Mouse (Mus musculus): ENCODE measurements at regions not wholly inside any gene's neighbourhood (a gene's known extent, or its start where the extent isn't known, plus 50 kb on each side); places are given as distances from the start of the nearest gene placed in this dataset.

DNA sequence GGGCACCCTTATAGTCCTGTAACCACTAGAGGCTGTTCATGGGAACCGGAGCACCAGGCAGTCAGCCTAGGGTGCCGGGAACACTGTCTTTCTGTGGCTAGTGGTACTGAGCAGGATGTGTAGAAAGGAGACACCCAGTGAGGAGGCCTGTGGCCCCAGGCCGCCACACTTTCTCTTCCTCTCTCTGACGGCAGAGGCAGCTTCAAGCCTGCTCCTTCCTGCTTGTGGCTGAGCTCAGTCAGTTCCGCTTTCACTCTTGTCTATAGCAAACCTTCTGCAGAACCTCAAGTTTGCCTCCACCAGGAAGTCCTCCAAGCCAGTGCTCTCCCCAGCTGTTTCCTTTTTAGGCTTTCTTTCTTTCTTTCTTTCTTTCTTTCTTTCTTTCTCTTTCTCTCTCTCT, 197.2 kb downstream of the Uaca start:
- H3K27me3 ChIP-seq (ENCODE audit: insufficient read depth, low read length) = 0 out of 2 replicates have a peak, but pooled peaks cover 2% of the 10 kb centered on the region
- H3K4me3 ChIP-seq (ENCODE audit: low read depth, low read length) = no peak overlapping the region
- H3K9me3 ChIP-seq (replicated peaks) = no peaks in the 10 kb centered on the region
- H3K36me3 ChIP-seq (replicated peaks) = no peaks in the 10 kb centered on the region
- ATAC-seq (ENCODE audit: extremely low read depth, insufficient number of reproducible peaks, low FRiP score, poor library complexity, severe bottlenecking) (peak; percentile 28; the same call in 1 of the 2 replicates), DNase-seq (ENCODE audit: low spot score) (no peak)
- no peak for TF ChIP-seq GATA1 (IDR thresholded peaks at IDR 0.05; ENCODE audit: borderline replicate concordance, low read length)
- no peak for TF ChIP-seq GATA2 (IDR thresholded peaks at IDR 0.05; ENCODE audit: borderline replicate concordance, low read depth, low read length)
- no peak for TF ChIP-seq TAL1 (conservative IDR thresholded peaks at IDR 0.05; ENCODE audit: low read depth, low read length)
- TF ChIP-seq POLR2AphosphoS5 (IDR thresholded peaks at IDR 0.05; ENCODE audit: insufficient replicate concordance, low read depth, low read length) = no peak
- no peak for TF ChIP-seq CTCF (IDR thresholded peaks at IDR 0.05; ENCODE audit: low read depth, low read length)
- H3K4me1 ChIP-seq (ENCODE audit: insufficient read depth, low read depth, low read length) = no peaks in the 10 kb centered on the region

GRCm38 (mm10) chr9:60993661-60994060, 199.3 kb downstream of the Uaca start:
- no peak overlapping the region for H3K4me3 ChIP-seq (ENCODE audit: low read depth, low read length)
- no peak for ATAC-seq (ENCODE audit: extremely low read depth, insufficient number of reproducible peaks, low FRiP score, poor library complexity, severe bottlenecking)
- H3K36me3 ChIP-seq (replicated peaks) = no peaks in the 10 kb centered on the region
- TF ChIP-seq GATA2 (IDR thresholded peaks at IDR 0.05; ENCODE audit: borderline replicate concordance, low read depth, low read length) (no peak), TAL1 (conservative IDR thresholded peaks at IDR 0.05; ENCODE audit: low read depth, low read length) (no peak), POLR2AphosphoS5 (IDR thresholded peaks at IDR 0.05; ENCODE audit: insufficient replicate concordance, low read depth, low read length) (no peak), CTCF (IDR thresholded peaks at IDR 0.05; ENCODE audit: low read depth, low read length) (no peak), GATA1 (IDR thresholded peaks at IDR 0.05; ENCODE audit: borderline replicate concordance, low read length) (no peak)
- no peaks in the 10 kb centered on the region for H3K9me3 ChIP-seq (replicated peaks)
- no peaks in the 10 kb centered on the region for H3K4me1 ChIP-seq (ENCODE audit: insufficient read depth, low read depth, low read length)
- DNase-seq (ENCODE audit: low spot score) = no peak
- 0 out of 2 replicates have a peak, but pooled peaks cover 2% of the 10 kb centered on the region for H3K27me3 ChIP-seq (ENCODE audit: insufficient read depth, low read length)

DNA sequence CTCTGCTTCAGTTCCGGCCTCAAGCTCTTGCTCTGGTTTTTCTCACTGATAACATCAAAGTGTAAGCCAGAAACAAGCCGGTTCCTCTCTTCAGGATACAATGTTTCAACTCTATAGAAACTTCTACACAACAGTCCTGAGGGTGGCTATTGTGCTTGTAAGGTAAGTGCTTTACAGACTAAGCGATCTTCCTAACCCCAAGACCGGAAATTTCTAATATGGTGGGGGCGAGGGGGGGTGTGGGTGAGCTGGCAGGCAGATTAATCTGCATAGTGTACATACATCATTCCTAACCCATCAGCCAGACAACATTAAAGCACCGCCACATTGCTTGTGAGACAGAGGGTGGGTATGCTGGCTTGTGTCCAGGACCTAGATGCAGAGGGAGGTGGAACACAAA, 200.8 kb downstream of the Uaca start:
- no peak overlapping the region for H3K4me3 ChIP-seq (ENCODE audit: low read depth, low read length)
- H3K27me3 ChIP-seq (ENCODE audit: insufficient read depth, low read length) = 0 out of 2 replicates have a peak, but pooled peaks cover 2% of the 10 kb centered on the region
- no peaks in the 10 kb centered on the region for H3K9me3 ChIP-seq (replicated peaks)
- no peak for TF ChIP-seq CTCF (IDR thresholded peaks at IDR 0.05; ENCODE audit: low read depth, low read length)
- DNase-seq (ENCODE audit: low spot score) (no peak), ATAC-seq (ENCODE audit: extremely low read depth, insufficient number of reproducible peaks, low FRiP score, poor library complexity, severe bottlenecking) (no peak)
- no peaks in the 10 kb centered on the region for H3K36me3 ChIP-seq (replicated peaks)
- H3K4me1 ChIP-seq (ENCODE audit: insufficient read depth, low read depth, low read length) = no peaks in the 10 kb centered on the region

GRCm38 (mm10) chr9:60998086-60998785, 203.9 kb downstream of the Uaca start:
- ATAC-seq (ENCODE audit: extremely low read depth, insufficient number of reproducible peaks, low FRiP score, poor library complexity, severe bottlenecking) (no peak), DNase-seq (ENCODE audit: low spot score) (no peak)
- peaks cover 5% of the 10 kb centered on the region; the same call in 1 of the 2 replicates for H3K27me3 ChIP-seq (ENCODE audit: insufficient read depth, low read length)
- no peak for TF ChIP-seq GATA2 (IDR thresholded peaks at IDR 0.05; ENCODE audit: borderline replicate concordance, low read depth, low read length)
- TF ChIP-seq POLR2AphosphoS5 (IDR thresholded peaks at IDR 0.05; ENCODE audit: insufficient replicate concordance, low read depth, low read length) = no peak
- TF ChIP-seq GATA1 (IDR thresholded peaks at IDR 0.05; ENCODE audit: borderline replicate concordance, low read length) = no peak
- no peak for TF ChIP-seq CTCF (IDR thresholded peaks at IDR 0.05; ENCODE audit: low read depth, low read length)
- TF ChIP-seq TAL1 (conservative IDR thresholded peaks at IDR 0.05; ENCODE audit: low read depth, low read length) = no peak
- no peaks in the 10 kb centered on the region for H3K9me3 ChIP-seq (replicated peaks)
- H3K4me1 ChIP-seq (ENCODE audit: insufficient read depth, low read depth, low read length) = no peaks in the 10 kb centered on the region
- no peak overlapping the region for H3K4me3 ChIP-seq (ENCODE audit: low read depth, low read length)
- no peaks in the 10 kb centered on the region for H3K36me3 ChIP-seq (replicated peaks)

DNA sequence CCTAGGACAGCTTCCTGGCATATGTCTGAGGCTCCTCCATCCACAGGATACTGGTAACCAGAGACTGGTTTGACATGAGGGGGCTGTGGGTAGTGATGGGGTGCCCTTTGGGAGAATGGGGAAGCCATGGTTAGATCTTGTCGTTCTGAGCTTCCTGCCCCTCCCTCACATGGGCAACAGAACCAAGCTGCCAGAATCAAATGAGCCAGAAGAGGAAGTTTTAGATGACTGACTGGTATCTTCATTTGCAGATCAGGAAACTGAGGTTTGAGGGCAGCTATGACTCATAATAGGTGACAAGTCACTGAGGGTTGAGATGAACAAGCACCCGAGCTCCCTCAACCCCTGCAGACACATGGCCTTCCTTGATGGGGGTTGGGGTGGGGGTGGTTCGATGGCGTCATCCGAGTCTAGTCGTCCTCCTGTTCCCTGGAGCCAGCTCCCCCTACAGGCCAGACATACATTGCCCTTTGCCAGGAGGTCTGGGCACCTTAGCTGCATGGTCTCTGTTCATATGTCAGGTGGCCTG, 204.7 kb downstream of the Uaca start:
- TF ChIP-seq CTCF (IDR thresholded peaks at IDR 0.05; ENCODE audit: low read depth, low read length) = no peak
- TF ChIP-seq TAL1 (conservative IDR thresholded peaks at IDR 0.05; ENCODE audit: low read depth, low read length) = no peak
- no peak for TF ChIP-seq GATA1 (IDR thresholded peaks at IDR 0.05; ENCODE audit: borderline replicate concordance, low read length)
- no peak for TF ChIP-seq GATA2 (IDR thresholded peaks at IDR 0.05; ENCODE audit: borderline replicate concordance, low read depth, low read length)
- no peak for TF ChIP-seq POLR2AphosphoS5 (IDR thresholded peaks at IDR 0.05; ENCODE audit: insufficient replicate concordance, low read depth, low read length)
- Histone ChIP-seq H3K9me3 (replicated peaks) (no peaks in the 10 kb centered on the region), H3K4me1 (ENCODE audit: insufficient read depth, low read depth, low read length) (no peaks in the 10 kb centered on the region), H3K4me3 (ENCODE audit: low read depth, low read length) (no peak overlapping the region), H3K36me3 (replicated peaks) (no peaks in the 10 kb centered on the region), H3K27me3 (ENCODE audit: insufficient read depth, low read length) (peaks cover 5% of the 10 kb centered on the region; the same call in 1 of the 2 replicates)
- ATAC-seq (ENCODE audit: extremely low read depth, insufficient number of reproducible peaks, low FRiP score, poor library complexity, severe bottlenecking) = peak; percentile 68
- DNase-seq (ENCODE audit: low spot score) = no peak

GRCm38 (mm10) chr9:61000232-61000631, 205.9 kb downstream of the Uaca start:
- Histone ChIP-seq H3K4me1 (ENCODE audit: insufficient read depth, low read depth, low read length) (no peaks in the 10 kb centered on the region), H3K4me3 (ENCODE audit: low read depth, low read length) (no peak overlapping the region), H3K36me3 (replicated peaks) (no peaks in the 10 kb centered on the region), H3K9me3 (replicated peaks) (no peaks in the 10 kb centered on the region), H3K27me3 (ENCODE audit: insufficient read depth, low read length) (peaks cover 5% of the 10 kb centered on the region; the same call in 1 of the 2 replicates)
- ATAC-seq (ENCODE audit: extremely low read depth, insufficient number of reproducible peaks, low FRiP score, poor library complexity, severe bottlenecking) = no peak
- no peak for DNase-seq (ENCODE audit: low spot score)
- no peak for TF ChIP-seq TAL1 (conservative IDR thresholded peaks at IDR 0.05; ENCODE audit: low read depth, low read length)
- no peak for TF ChIP-seq CTCF (IDR thresholded peaks at IDR 0.05; ENCODE audit: low read depth, low read length)
- no peak for TF ChIP-seq POLR2AphosphoS5 (IDR thresholded peaks at IDR 0.05; ENCODE audit: insufficient replicate concordance, low read depth, low read length)
- no peak for TF ChIP-seq GATA2 (IDR thresholded peaks at IDR 0.05; ENCODE audit: borderline replicate concordance, low read depth, low read length)
- TF ChIP-seq GATA1 (IDR thresholded peaks at IDR 0.05; ENCODE audit: borderline replicate concordance, low read length) = no peak
